Mouse (Mus musculus) brain, embryonic 14.5 days (tissue): ENCODE data around the gene St6galnac6. TPM values are rescaled to one million over a fixed set of nuclear protein-coding genes. Genes with fewer than 3 reads are reported as not detected.

Experiments
- DNase-seq: peaks from one replicate; pipeline ENCODE4 v3.0.0-alpha.2; 2011; ENCODE audit warnings: low read depth
- CTCF ChIP-seq: fragments of 200-500 bp; IDR thresholded peaks from 2 replicates; pipeline ENCODE4 v1.5.1; 2012; ENCODE audit warnings: inconsistent platforms, mild to moderate bottlenecking, moderate library complexity, borderline replicate concordance; ENCODE audit not compliant: insufficient read depth, insufficient read length; ENCODE audit errors: extremely low read depth
- POLR2A ChIP-seq: fragments of 200-500 bp; IDR thresholded peaks from 2 replicates; pipeline ENCODE4 v1.6.1; 2012; ENCODE audit warnings: mild to moderate bottlenecking, inconsistent platforms, borderline replicate concordance; ENCODE audit not compliant: poor library complexity, insufficient read depth, insufficient read length, severe bottlenecking; ENCODE audit errors: extremely low read depth
- polyA plus RNA-seq: library from polyadenylated mRNA; depleted of rRNA; stranded (reverse); fragments of >200 nt; gene quantifications from 2 replicates; pipeline ENCODE4 v1.2.3, GENCODE M21; 2012

The St6galnac6 gene
- polyA plus RNA-seq, 1 experiment: 22.6 TPM

- TF ChIP-seq CTCF (no peak), POLR2A (no peak)
- DNase-seq: no peak
Observed at GRCm38 (mm10) chr2:32640550-32641051, 41.1 kb downstream of the St6galnac6 start.

GRCm38 (mm10) chr2:32641810-32642209 lies 42.3 kb downstream of the St6galnac6 start:
- DNase-seq: no peak
- TF ChIP-seq POLR2A (no peak), CTCF (no peak)

DNA sequence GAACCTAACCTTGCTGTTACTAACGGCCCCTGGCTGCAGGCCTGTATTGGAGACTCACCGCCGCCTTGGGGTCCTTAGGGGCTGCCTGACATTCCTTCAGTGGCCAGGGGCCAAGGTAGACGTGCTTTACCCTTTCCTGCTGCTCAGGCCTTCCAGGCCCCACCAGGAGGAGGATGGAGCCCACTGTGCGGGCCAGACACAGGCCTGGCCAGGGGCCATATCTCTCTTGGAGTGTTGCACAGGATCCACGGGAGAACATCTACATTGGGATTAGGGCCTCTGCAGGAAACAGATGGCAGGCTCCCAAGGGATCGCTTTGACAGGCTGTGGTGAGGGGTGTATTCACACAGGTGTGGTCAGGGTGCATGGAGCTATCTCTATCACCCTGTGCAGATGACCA lies 43.3 kb downstream of the St6galnac6 start:
- TF ChIP-seq CTCF (no peak), POLR2A (no peak)
- no peak for DNase-seq

DNA sequence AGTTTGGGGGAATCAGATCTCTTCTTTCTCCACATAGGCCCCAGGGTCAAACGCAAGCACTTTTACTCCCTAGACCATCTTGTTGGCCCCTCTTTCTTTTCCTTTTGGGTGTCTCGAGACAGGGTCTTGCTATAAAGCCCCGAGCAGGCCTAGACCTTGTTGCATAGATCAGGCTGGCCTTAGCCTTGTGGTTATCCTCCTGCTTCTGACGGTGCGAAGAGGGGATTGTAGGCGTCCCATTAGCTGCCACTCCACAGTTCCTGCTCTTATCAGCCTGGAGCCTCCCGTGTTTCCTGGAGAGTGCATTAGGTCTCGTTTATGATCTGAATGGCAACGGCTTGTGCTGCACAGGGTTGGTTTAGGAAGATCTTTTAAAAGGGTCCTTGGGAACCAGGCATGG lies 44.6 kb downstream of the St6galnac6 start:
- no peak for DNase-seq
- TF ChIP-seq POLR2A (no peak), CTCF (no peak)

DNA sequence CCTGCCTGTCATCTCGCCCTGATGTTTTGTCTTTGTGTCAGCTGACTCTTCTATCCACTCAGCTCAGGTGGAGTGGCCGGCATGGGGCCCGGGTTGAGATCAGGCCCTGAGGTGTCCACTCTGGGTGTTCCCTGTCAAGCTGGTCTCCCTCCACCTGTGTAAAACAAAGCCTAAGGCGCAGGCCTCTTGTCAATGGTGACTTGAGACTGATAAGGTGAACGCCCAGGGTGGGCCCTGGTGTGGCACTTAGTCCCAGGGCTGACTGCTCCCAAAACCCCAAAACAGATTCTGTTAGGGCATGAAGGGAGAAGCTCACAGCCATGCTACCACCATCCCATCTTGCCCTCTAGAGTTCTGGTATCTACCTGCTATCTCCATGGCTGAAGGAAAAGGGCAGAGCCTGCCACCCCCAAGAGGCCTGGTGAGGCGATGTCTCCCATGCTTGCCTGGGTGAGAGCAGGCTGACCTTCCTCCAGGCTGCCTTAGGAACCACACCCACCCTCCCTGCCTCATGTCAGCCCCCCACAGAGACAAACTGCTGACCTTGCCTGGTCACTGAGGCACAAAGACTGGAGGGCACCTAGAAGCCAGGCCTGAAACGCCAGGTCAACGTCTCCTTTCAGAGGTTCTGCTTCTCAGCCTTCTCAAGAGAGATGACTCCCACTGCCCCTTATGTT lies 45.4 kb downstream of the St6galnac6 start:
- no peak for DNase-seq
- TF ChIP-seq POLR2A: no peak
- TF ChIP-seq CTCF: no peak

GRCm38 (mm10) chr2:32645647-32646046 lies 46.1 kb downstream of the St6galnac6 start:
- TF ChIP-seq POLR2A (no peak), CTCF (no peak)
- DNase-seq: no peak

DNA sequence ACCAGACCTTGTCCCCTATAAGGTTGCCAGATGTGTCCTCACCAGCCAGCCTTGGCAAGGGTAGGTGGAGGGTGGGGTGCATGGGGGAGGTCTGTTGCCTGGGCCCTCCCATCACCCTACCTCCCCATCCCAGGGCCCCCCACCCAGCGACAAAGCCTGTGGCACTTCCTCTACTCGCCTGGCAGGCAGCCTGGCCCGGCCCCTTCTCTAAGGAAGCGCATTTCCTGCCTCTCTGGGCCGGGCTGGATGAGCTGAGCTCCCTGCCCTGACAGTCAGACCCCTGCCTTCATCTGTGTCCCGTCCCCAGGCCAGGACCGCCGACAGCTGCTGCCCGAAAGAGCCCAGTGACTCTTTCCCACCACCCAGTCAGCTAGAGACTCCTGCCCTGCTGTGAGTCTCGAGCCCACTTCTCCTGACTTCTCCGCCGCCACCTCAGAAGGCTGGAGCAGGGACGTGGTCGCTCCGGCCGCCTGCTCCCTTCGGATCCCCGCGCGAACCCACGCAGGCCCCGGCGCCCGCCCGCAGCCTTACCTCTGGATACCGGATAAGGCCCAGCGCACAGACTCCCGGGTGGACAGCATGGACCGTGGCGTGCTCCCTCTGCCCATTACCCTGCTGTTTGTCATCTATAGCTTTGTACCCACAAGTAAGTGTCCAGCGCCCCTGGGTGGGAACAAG lies 47.0 kb downstream of the St6galnac6 start, which contains the start of gene Eng:
Eng (plus strand) TSS at position 217 of the 678 bp plus-strand sequence.
- TF ChIP-seq POLR2A: no peak
- TF ChIP-seq CTCF: no peak
- no peak for DNase-seq

DNA sequence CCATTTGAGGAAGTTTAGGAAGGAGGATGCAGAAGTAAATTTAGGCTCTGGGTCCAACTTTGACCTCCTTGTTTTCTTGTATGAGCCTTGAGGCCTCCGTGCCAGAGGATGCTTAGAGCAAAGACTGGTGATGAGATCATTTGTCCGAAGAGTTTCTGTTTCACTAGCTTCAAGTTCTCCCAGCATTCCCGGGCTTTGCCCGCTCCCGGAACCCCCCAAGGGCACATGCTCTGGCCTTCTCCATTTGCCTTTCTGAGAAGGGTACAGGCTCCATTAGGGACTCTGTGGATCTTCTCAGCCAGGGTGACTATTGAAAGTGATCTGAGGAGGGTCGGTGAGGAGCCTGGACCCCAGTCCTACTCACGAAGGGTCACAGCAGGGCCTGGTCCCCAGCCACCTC lies 47.9 kb downstream of the St6galnac6 start:
- no peak for DNase-seq
- TF ChIP-seq POLR2A (no peak), CTCF (no peak)

GRCm38 (mm10) chr2:32653764-32654163 lies 54.3 kb downstream of the St6galnac6 start:
- TF ChIP-seq POLR2A (no peak), CTCF (no peak)

DNA sequence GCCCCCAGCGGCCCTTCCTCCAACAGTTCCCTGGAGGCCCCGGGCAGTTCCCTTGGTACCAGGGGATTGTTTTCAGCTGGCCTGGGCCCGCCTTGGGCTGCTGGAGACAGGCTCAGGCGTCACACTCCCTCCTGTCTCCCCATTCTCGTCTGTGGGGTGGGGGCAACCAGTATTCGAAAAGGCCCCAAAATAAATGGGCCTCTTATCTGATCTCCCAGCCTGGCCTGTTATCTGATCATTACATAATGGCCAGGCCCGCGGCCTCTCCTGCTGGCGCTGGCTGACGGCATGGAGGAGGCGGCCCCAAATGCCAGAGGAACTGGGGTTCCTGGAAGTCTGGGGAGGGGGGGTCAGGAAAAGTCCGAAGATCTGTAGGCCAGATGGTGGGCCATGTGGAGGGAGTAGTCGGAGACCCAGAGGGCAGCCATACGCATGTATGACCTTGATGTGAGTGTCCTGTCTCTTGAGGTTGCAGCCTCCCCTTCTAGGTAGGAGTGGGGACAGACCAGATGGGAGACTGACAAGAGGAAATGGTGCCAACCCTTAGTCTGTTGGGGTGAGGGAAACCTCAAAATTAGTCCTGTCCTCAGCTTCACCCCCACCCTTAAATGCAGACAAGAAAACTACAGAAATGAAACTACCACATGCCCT lies 55.4 kb downstream of the St6galnac6 start:
- DNase-seq: no peak
- TF ChIP-seq POLR2A (no peak), CTCF (no peak)

More at GRCm38 (mm10) chr2:32653764-32654163, 54.3 kb downstream of the St6galnac6 start:
- peak; percentile 14 for DNase-seq

- TF ChIP-seq CTCF: no peak
- no peak for TF ChIP-seq POLR2A
Observed at GRCm38 (mm10) chr2:32655394-32655744, 55.9 kb downstream of the St6galnac6 start.

More at GRCm38 (mm10) chr2:32655394-32655744, 55.9 kb downstream of the St6galnac6 start:
- DNase-seq: no peak
